Mouse (Mus musculus): ENCODE data around the gene Gm2832. TPM values are rescaled to one million over a fixed set of nuclear protein-coding genes. Genes with fewer than 3 reads are reported as not detected.

Gm2832 gene
- not detected for polyA plus RNA-seq (2017; shearing (Covaris generic))

DNA sequence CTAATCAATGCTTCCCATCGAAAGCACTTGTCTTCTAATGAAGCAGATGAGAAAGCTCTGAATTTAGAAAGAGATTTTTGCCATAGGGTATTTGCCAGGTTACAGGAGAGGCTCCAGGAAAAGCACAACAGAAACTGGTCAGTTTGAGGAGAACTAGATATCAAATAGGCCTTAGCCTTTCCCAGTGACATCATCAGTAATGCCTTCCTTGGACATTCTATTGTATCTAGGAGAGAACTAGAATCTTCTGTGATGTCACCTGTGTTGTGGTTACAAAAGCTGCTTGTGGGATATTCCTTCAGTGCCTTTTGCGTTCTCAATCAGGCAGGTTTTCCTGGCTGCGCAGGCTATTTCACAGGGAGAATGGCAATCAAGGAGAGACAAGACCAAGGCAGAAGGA, at the start of gene Gm2832:
Gene Gm2832 (plus strand): TSS at position 301 of the 400 bp plus-strand sequence.

Other genes starting within 250 kb of the Gm2832 start
- under 1 TPM in 1 of 2 experiments, not detected in 1; 0.82 TPM for gene Dydc2, start 209.6 kb upstream of the Gm2832 start, polyA plus RNA-seq (2017; shearing (Covaris generic))
- under 1 TPM in 1 of 2 experiments, not detected in 1; 0.67 TPM for gene Dydc1, start 205.9 kb upstream of the Gm2832 start, polyA plus RNA-seq (2017; shearing (Covaris generic))
- gene Mat1a, start 173.8 kb upstream of the Gm2832 start, polyA plus RNA-seq (2017; shearing (Covaris generic)) = under 1 TPM in 1 of 2 experiments, not detected in 1; 0.77 TPM
- gene Sftpa1, start 147.0 kb upstream of the Gm2832 start, polyA plus RNA-seq (2017; shearing (Covaris generic)) = under 1 TPM; 0.08 to 0.81 TPM
- not detected for gene Mbl1, start 127.3 kb upstream of the Gm2832 start, polyA plus RNA-seq (2017; shearing (Covaris generic))
- gene Sftpd, start 93.7 kb upstream of the Gm2832 start, polyA plus RNA-seq (2017; shearing (Covaris generic)) = 1 to 10 TPM in 1 of 2 experiments, under 1 TPM in 1; 0.12 to 1.0 TPM
- 1 to 10 TPM in 1 of 2 experiments, not detected in 1; 2.1 TPM for gene Gm5798, start 69.8 kb downstream of the Gm2832 start, polyA plus RNA-seq (2017; shearing (Covaris generic))
- gene Gm7945, start 107.6 kb downstream of the Gm2832 start, polyA plus RNA-seq (2017; shearing (Covaris generic)) = under 1 TPM in 1 of 2 experiments, not detected in 1; 0.84 TPM
- gene Gm6482, start 129.5 kb downstream of the Gm2832 start, polyA plus RNA-seq (2017; shearing (Covaris generic)) = not detected
- gene Gm7954, start 174.7 kb downstream of the Gm2832 start, polyA plus RNA-seq (2017; shearing (Covaris generic)) = under 1 TPM in 1 of 2 experiments, not detected in 1; 0.45 TPM
- not detected for gene Gm3486, start 210.7 kb downstream of the Gm2832 start, polyA plus RNA-seq (2017; shearing (Covaris generic))

All from inflammation-experienced regulatory T-cells (primary cell).